In genomic region chr11:119188389-119188788, GRCm38 (mm10) we compare ENCODE assay signal across 11 mouse cellular contexts. TPM values are rescaled to one million over a fixed set of nuclear protein-coding genes. Genes with fewer than 3 reads are reported as not detected.
DNase-seq lines count a peak whose midpoint lies in the region; ATAC-seq lines count a peak whose summit lies in the region.
"Had no signal": no experiment of that assay in that cellular context is flagged by ENCODE, and none has a peak within 500 bp of the region (broad histone marks: within the 10 kb centered on the region; RNA-seq: fewer than 3 reads in every experiment).

No protein-coding gene starts in this region.

- ATAC-seq in hindbrain, embryonic 14.5 days (ENCODE audit: low FRiP score), result no peak
- ATAC-seq in lung, embryonic 16.5 days (ENCODE audit: low read depth), result peak; percentile 46; the same call in 1 of the 2 replicates
- ATAC-seq: CD4-positive, CD25-positive, alpha-beta regulatory T cell, adult 4 months had no signal

- no peaks in the 10 kb centered on the region for H3K27me3 ChIP-seq in hindbrain, embryonic 10.5 days (ENCODE audit: insufficient read depth, poor library complexity, severe bottlenecking)
- no peaks in the 10 kb centered on the region for H3K27me3 ChIP-seq in hindbrain, embryonic 14.5 days (ENCODE audit: control insufficient read depth, insufficient read depth, low read length)
- H3K27me3 ChIP-seq in lung, embryonic 16.5 days (ENCODE audit: control insufficient read depth, insufficient read depth, low read depth, low read length), result no peaks in the 10 kb centered on the region
- H3K27me3 ChIP-seq: liver, embryonic 13.5 days had no signal

- DNase-seq in hindbrain, embryonic 10.5 days (ENCODE audit: low spot score), result no peak
- no peak for DNase-seq in hindbrain, embryonic 14.5 days (ENCODE audit: low spot score)
- DNase-seq in lung, postnatal 25 days (ENCODE audit: low spot score), result no peak
- DNase-seq in adrenal gland, postnatal 14 days, result peak; percentile 76
- DNase-seq in naive thymus-derived CD4-positive, alpha-beta T cell, adult 2 months (ENCODE audit: low read depth), result peak; percentile 26
- DNase-seq in natural killer cell, adult 2 months (ENCODE audit: low spot score in 2 of 2), result no peak
- DNase-seq in c-Kit-positive CD71-positive TER-119-positive erythroid progenitor cells, embryonic 14.5 days (ENCODE audit: low spot score), result no peak
- DNase-seq: liver, embryonic 13.5 days; right cerebral cortex, postnatal 14 days had no signal

- H3K4me2 ChIP-seq in hindbrain, embryonic 14.5 days (replicated peaks), result no peak overlapping the region
- H3K4me2 ChIP-seq in lung, embryonic 16.5 days (ENCODE audit: low read depth, low read length), result no peak overlapping the region
- H3K4me2 ChIP-seq: liver, embryonic 13.5 days had no signal

- H3K36me3 ChIP-seq in hindbrain, embryonic 10.5 days, result peaks cover 17% of the 10 kb centered on the region
- no peaks in the 10 kb centered on the region for H3K36me3 ChIP-seq in hindbrain, embryonic 14.5 days (replicated peaks; ENCODE audit: control insufficient read depth, insufficient read depth)
- H3K36me3 ChIP-seq in lung, embryonic 16.5 days (ENCODE audit: control insufficient read depth, insufficient read depth, low read length), result no peaks in the 10 kb centered on the region
- H3K36me3 ChIP-seq: liver, embryonic 13.5 days had no signal

- no peak overlapping the region for H3K9ac ChIP-seq in hindbrain, embryonic 14.5 days
- H3K9ac ChIP-seq in lung, embryonic 16.5 days (ENCODE audit: low read length), result no peak overlapping the region
- H3K9ac ChIP-seq: liver, embryonic 13.5 days had no signal

- no peaks in the 10 kb centered on the region for H3K9me3 ChIP-seq in hindbrain, embryonic 10.5 days
- no peaks in the 10 kb centered on the region for H3K9me3 ChIP-seq in hindbrain, embryonic 14.5 days (ENCODE audit: control insufficient read depth, low read length)
- no peaks in the 10 kb centered on the region for H3K9me3 ChIP-seq in lung, embryonic 16.5 days (ENCODE audit: control insufficient read depth, low read length)
- H3K9me3 ChIP-seq: liver, embryonic 13.5 days had no signal

- no peak overlapping the region for H3K4me3 ChIP-seq in hindbrain, embryonic 10.5 days
- H3K4me3 ChIP-seq in hindbrain, embryonic 14.5 days (replicated peaks; ENCODE audit: low read length), result no peak overlapping the region
- no peak overlapping the region for H3K4me3 ChIP-seq in lung, embryonic 16.5 days (ENCODE audit: low read length)
- H3K4me3 ChIP-seq: liver, embryonic 13.5 days had no signal

- peaks cover 66% of the 10 kb centered on the region for H3K4me1 ChIP-seq in hindbrain, embryonic 10.5 days (replicated peaks)
- H3K4me1 ChIP-seq in hindbrain, embryonic 14.5 days (replicated peaks; ENCODE audit: control insufficient read depth, insufficient read depth, low read length), result peaks cover 39% of the 10 kb centered on the region
- H3K4me1 ChIP-seq in lung, embryonic 16.5 days (replicated peaks; ENCODE audit: control insufficient read depth, insufficient read depth, low read length), result peaks cover 41% of the 10 kb centered on the region

- WGBS in hindbrain, embryonic 10.5 days, result 85% methylated on average over 6 of the region's 6 CpGs
- 54% methylated on average over 6 of the region's 6 CpGs for WGBS in hindbrain, embryonic 14.5 days
- 20% methylated on average over 6 of the region's 6 CpGs for WGBS in lung, embryonic 16.5 days

- 0 out of 2 replicates have a peak overlapping the region, but pooled peaks have one; percentile 9 for H3K27ac ChIP-seq in hindbrain, embryonic 10.5 days
- H3K27ac ChIP-seq in hindbrain, embryonic 14.5 days, result no peak overlapping the region
- H3K27ac ChIP-seq in lung, embryonic 16.5 days (ENCODE audit: low read length), result peak overlapping the region; percentile 55; the same call in 1 of the 2 replicates
- H3K27ac ChIP-seq: liver, embryonic 13.5 days had no signal

RNA-seq across cellular contexts. Expression of gene Tbc1d16, which starts 39.9 kb away (rescaled TPM):
- 29.5 and 37.9 TPM in 2 replicates for polyA plus RNA-seq in hindbrain, embryonic 10.5 days (2016; fragmentation: Nextera tagmentation; extraction: Ambion mirVana)
- 39.3 and 41.2 TPM in 2 replicates for polyA plus RNA-seq in hindbrain, embryonic 14.5 days (2014; fragmentation: Nextera tagmentation; extraction: Ambion mirVana)
- 19.4 and 20.0 TPM in 2 replicates for polyA plus RNA-seq in lung, embryonic 16.5 days (2015; fragmentation: Nextera tagmentation; extraction: Ambion mirVana)
- total RNA-seq in adrenal gland, postnatal 14 days (2021), result 18.1 and 18.7 TPM in 2 replicates

RNA-seq across cellular contexts. Expression of gene Ccdc40, which starts 40.0 kb away (rescaled TPM):
- 20.0 and 21.3 TPM in 2 replicates for polyA plus RNA-seq in hindbrain, embryonic 10.5 days (2016; fragmentation: Nextera tagmentation; extraction: Ambion mirVana)
- polyA plus RNA-seq in hindbrain, embryonic 14.5 days (2014; fragmentation: Nextera tagmentation; extraction: Ambion mirVana), result 12.0 and 14.1 TPM in 2 replicates
- 6.3 and 9.2 TPM in 2 replicates for polyA plus RNA-seq in lung, embryonic 16.5 days (2015; fragmentation: Nextera tagmentation; extraction: Ambion mirVana)
- total RNA-seq in adrenal gland, postnatal 14 days (2021), result 0.44 and 0.45 TPM in 2 replicates

Comparison
In these comparisons a context has a peak if more than half of its experiments do, and no peak if none do; other contexts are left out.
1. DNase-seq: peak in adrenal gland, postnatal 14 days (single experiment) and naive thymus-derived CD4-positive, alpha-beta T cell, adult 2 months (single experiment); none in hindbrain, embryonic 10.5 days (single experiment), hindbrain, embryonic 14.5 days (single experiment), lung, postnatal 25 days (single experiment), natural killer cell, adult 2 months (0 of 2) and c-Kit-positive CD71-positive TER-119-positive erythroid progenitor cells, embryonic 14.5 days (single experiment).